Mouse (Mus musculus) intestine, embryonic 14.5 days (tissue): ENCODE measurements around the gene Slc35b2. TPM values are rescaled to one million over a fixed set of nuclear protein-coding genes. Genes with fewer than 3 reads are reported as not detected.

Source experiments
- ATAC-seq: fragments of 200-750 bp; cut with Nextera tagmentation; replicated peaks from 2 replicates; pipeline ENCODE4 v1.8.0; 2017; ENCODE audit warnings: low read depth, moderate number of reproducible peaks, moderate TSS enrichment, moderate library complexity; ENCODE audit not compliant: low FRiP score, low TSS enrichment
- DNase-seq: peaks from one replicate; pipeline ENCODE4 v3.0.0-alpha.2; 2018; ENCODE audit warnings: low spot score
- H3K27ac ChIP-seq: fragments of 300-500 bp; sonication (generic); 2 replicates; pipeline ENCODE4 v1.5.1; 2014; ENCODE audit warnings: low read depth, mild to moderate bottlenecking, control low read depth
- H3K27me3 ChIP-seq: fragments of 300-500 bp; sonication (generic); replicated peaks from 2 replicates; pipeline ENCODE4 v1.6.1; 2014; ENCODE audit warnings: low read length, control low read depth; ENCODE audit not compliant: control insufficient read depth, insufficient read depth
- H3K36me3 ChIP-seq: fragments of 300-500 bp; sonication (generic); 2 replicates; pipeline ENCODE4 v1.6.1; 2014; ENCODE audit warnings: low read length, control low read depth; ENCODE audit not compliant: control insufficient read depth, insufficient read depth
- H3K4me1 ChIP-seq: fragments of 300-500 bp; sonication (generic); replicated peaks from 2 replicates; pipeline ENCODE4 v1.6.1; 2014; ENCODE audit warnings: low read length, control low read depth, mixed read lengths; ENCODE audit not compliant: control insufficient read depth, insufficient read depth
- H3K4me2 ChIP-seq: fragments of 300-500 bp; sonication (generic); 2 replicates; pipeline ENCODE4 v1.6.1; 2014; ENCODE audit warnings: low read length
- H3K4me3 ChIP-seq: fragments of 300-500 bp; sonication (generic); 2 replicates; pipeline ENCODE4 v1.5.1; 2014; ENCODE audit warnings: low read depth, low read length, control low read depth, mixed read lengths
- H3K9ac ChIP-seq: fragments of 300-500 bp; sonication (generic); 2 replicates; pipeline ENCODE4 v1.6.1; 2014; ENCODE audit warnings: mild to moderate bottlenecking, low read length
- H3K9me3 ChIP-seq: fragments of 300-500 bp; sonication (generic); 2 replicates; pipeline ENCODE4 v1.6.1; 2016; ENCODE audit warnings: low read length, control low read depth; ENCODE audit not compliant: control insufficient read depth
- WGBS: fragments of 180-500 bp; shearing (Covaris S2); extraction: QIAGEN DNeasy Blood & Tissue Kit; methylation state at CpG from one replicate; pipeline ENCODE4 v1.1.7; 2014; 5-methylcytosine and 5-hydroxymethylcytosine counted together
- polyA plus RNA-seq: library from polyadenylated mRNA; unstranded; fragments of >200 nt; fragmentation: Nextera tagmentation; extraction: Ambion mirVana; gene quantifications from 2 replicates; pipeline ENCODE4 v1.2.1, GENCODE M21; 2014

Slc35b2 gene
- polyA plus RNA-seq, 1 experiment from 2014 or later: 136 TPM

- peak; percentile 2; the same call in 1 of the 2 replicates for ATAC-seq
- 5% methylated on average over 18 of the region's 18 CpGs for WGBS
- DNase-seq: peak; percentile 64
- Histone ChIP-seq H3K27me3 (no peaks in the 10 kb centered on the region), H3K36me3 (peaks cover 47% of the 10 kb centered on the region), H3K4me1 (peaks cover 21% of the 10 kb centered on the region), H3K9me3 (no peaks in the 10 kb centered on the region), H3K4me2 (peak overlapping the region; percentile 93), H3K9ac (peak overlapping the region; percentile 90), H3K27ac (peak overlapping the region; percentile 82; the same call in 1 of the 2 replicates), H3K4me3 (peak overlapping the region; percentile 75)
These were observed 934 bp downstream of the Slc35b2 start for GRCm38 (mm10) chr17:45564531-45565084.

- H3K9ac ChIP-seq: peak overlapping the region; percentile 90
- no peaks in the 10 kb centered on the region for H3K9me3 ChIP-seq
- no peaks in the 10 kb centered on the region for H3K27me3 ChIP-seq
- peak overlapping the region; percentile 75 for H3K4me3 ChIP-seq
- ATAC-seq (no peak), DNase-seq (no peak)
- peaks cover 52% of the 10 kb centered on the region for H3K36me3 ChIP-seq
- H3K4me1 ChIP-seq: peaks cover 21% of the 10 kb centered on the region
- no peak overlapping the region; the same call in 1 of the 2 replicates for H3K27ac ChIP-seq
- WGBS: 91% methylated on average over 11 of the region's 11 CpGs
- peak overlapping the region; percentile 93 for H3K4me2 ChIP-seq
These were observed 1.4 kb downstream of the Slc35b2 start for GRCm38 (mm10) chr17:45565103-45565502.

- no peak overlapping the region for H3K4me3 ChIP-seq
- ATAC-seq (no peak), DNase-seq (no peak)
- no peak overlapping the region for H3K27ac ChIP-seq
- peaks cover 22% of the 10 kb centered on the region for H3K4me1 ChIP-seq
- peaks cover 60% of the 10 kb centered on the region for H3K36me3 ChIP-seq
- no peak overlapping the region for H3K9ac ChIP-seq
- no peaks in the 10 kb centered on the region for H3K27me3 ChIP-seq
- WGBS: 67% methylated on average over 1 of the region's 1 CpGs
- no peaks in the 10 kb centered on the region for H3K9me3 ChIP-seq
- H3K4me2 ChIP-seq: no peak overlapping the region
These were observed 2.3 kb downstream of the Slc35b2 start for GRCm38 (mm10) chr17:45566031-45566359.

- Histone ChIP-seq H3K9ac (no peak overlapping the region), H3K4me1 (peaks cover 27% of the 10 kb centered on the region), H3K36me3 (peaks cover 66% of the 10 kb centered on the region), H3K27me3 (no peaks in the 10 kb centered on the region), H3K4me2 (no peak overlapping the region), H3K27ac (peak overlapping the region; percentile 33; the same call in 1 of the 2 replicates), H3K4me3 (no peak overlapping the region), H3K9me3 (no peaks in the 10 kb centered on the region)
- DNase-seq (peak; percentile 68), ATAC-seq (peak; percentile 7; the same call in 1 of the 2 replicates)
- WGBS: 58% methylated on average over 18 of the region's 18 CpGs
These were observed 2.9 kb downstream of the Slc35b2 start for GRCm38 (mm10) chr17:45566360-45567161.

- no peak overlapping the region for H3K9ac ChIP-seq
- DNase-seq: peak; percentile 68
- WGBS: 28% methylated on average over 4 of the region's 4 CpGs
- no peak overlapping the region for H3K4me3 ChIP-seq
- H3K36me3 ChIP-seq: peaks cover 71% of the 10 kb centered on the region
- H3K27ac ChIP-seq: 0 out of 2 replicates have a peak overlapping the region, but pooled peaks have one; percentile 11
- no peak overlapping the region for H3K4me2 ChIP-seq
- H3K27me3 ChIP-seq: no peaks in the 10 kb centered on the region
- peak; percentile 13; the same call in 1 of the 2 replicates for ATAC-seq
- H3K9me3 ChIP-seq: no peaks in the 10 kb centered on the region
- peaks cover 32% of the 10 kb centered on the region for H3K4me1 ChIP-seq
These were observed 3.5 kb downstream of the Slc35b2 start for GRCm38 (mm10) chr17:45567162-45567601.

GRCm38 (mm10) chr17:45568990-45569389 is 5.3 kb downstream of the Slc35b2 start:
- Histone ChIP-seq H3K9me3 (no peaks in the 10 kb centered on the region), H3K27ac (peak overlapping the region; percentile 2; the same call in 1 of the 2 replicates), H3K36me3 (peaks cover 71% of the 10 kb centered on the region), H3K4me1 (peaks cover 32% of the 10 kb centered on the region), H3K9ac (no peak overlapping the region), H3K27me3 (no peaks in the 10 kb centered on the region), H3K4me3 (no peak overlapping the region), H3K4me2 (no peak overlapping the region)
- no peak for ATAC-seq
- no peak for DNase-seq
- 88% methylated on average over 12 of the region's 12 CpGs for WGBS

GRCm38 (mm10) chr17:45569999-45570398 is 6.3 kb downstream of the Slc35b2 start:
- peaks cover 31% of the 10 kb centered on the region for H3K4me1 ChIP-seq
- H3K27me3 ChIP-seq: no peaks in the 10 kb centered on the region
- peaks cover 71% of the 10 kb centered on the region for H3K36me3 ChIP-seq
- H3K27ac ChIP-seq: no peak overlapping the region
- 86% methylated on average over 4 of the region's 4 CpGs for WGBS
- ATAC-seq (no peak), DNase-seq (no peak)
- H3K9ac ChIP-seq: no peak overlapping the region
- H3K9me3 ChIP-seq: no peaks in the 10 kb centered on the region
- H3K4me2 ChIP-seq: no peak overlapping the region
- no peak overlapping the region for H3K4me3 ChIP-seq

GRCm38 (mm10) chr17:45572103-45573086 is 8.7 kb downstream of the Slc35b2 start:
- H3K27me3 ChIP-seq: no peaks in the 10 kb centered on the region
- DNase-seq (peak; percentile 89), ATAC-seq (peak; percentile 57)
- H3K4me2 ChIP-seq: peak overlapping the region; percentile 90
- no peaks in the 10 kb centered on the region for H3K9me3 ChIP-seq
- H3K4me1 ChIP-seq: peaks cover 20% of the 10 kb centered on the region
- peaks cover 47% of the 10 kb centered on the region for H3K36me3 ChIP-seq
- peak overlapping the region; percentile 100 for H3K9ac ChIP-seq
- under 1% methylated on average over 53 of the region's 57 CpGs for WGBS
- peak overlapping the region; percentile 98 for H3K27ac ChIP-seq
- peak overlapping the region; percentile 98 for H3K4me3 ChIP-seq
